Mouse (Mus musculus): ENCODE measurements at regions not wholly inside any gene's neighbourhood (a gene's known extent, or its start where the extent isn't known, plus 50 kb on each side); places are given as distances from the start of the nearest gene placed in this dataset.

- Histone ChIP-seq H3K79me2 (ENCODE audit: control insufficient read depth, insufficient read depth) (no peaks in the 10 kb centered on the region), H3ac (ENCODE audit: control insufficient read depth, insufficient read length, low read depth) (no peak overlapping the region), H3K4me3 (ENCODE audit: insufficient read depth, poor library complexity, severe bottlenecking) (no peak overlapping the region), H3K79me3 (ENCODE audit: low read depth) (no peaks in the 10 kb centered on the region), H3K27me3 (ENCODE audit: control insufficient read depth, insufficient read depth, insufficient read length) (no peaks in the 10 kb centered on the region), H3K36me3 (ENCODE audit: control insufficient read depth, insufficient read depth) (no peaks in the 10 kb centered on the region)
- no peak for TF ChIP-seq CEBPB (IDR thresholded peaks at IDR 0.05; ENCODE audit: low read depth)
- TF ChIP-seq USF1 (IDR thresholded peaks at IDR 0.05; ENCODE audit: low read depth) = no peak
- TF ChIP-seq MAX (IDR thresholded peaks at IDR 0.05) = no peak
- no peak for TF ChIP-seq MYOD1 (IDR thresholded peaks at IDR 0.05; ENCODE audit: control insufficient read depth, insufficient read length, low read depth)
- TF ChIP-seq CTCF (IDR thresholded peaks at IDR 0.05; ENCODE audit: control insufficient read depth, insufficient read depth, insufficient read length) = no peak
- no peak for TF ChIP-seq MYOG (IDR thresholded peaks at IDR 0.05; ENCODE audit: control insufficient read depth, extremely low read depth, insufficient read length)
Measured at GRCm38 (mm10) chr11:37650095-37650494, 414.3 kb upstream of the Tenm2 start.

DNA sequence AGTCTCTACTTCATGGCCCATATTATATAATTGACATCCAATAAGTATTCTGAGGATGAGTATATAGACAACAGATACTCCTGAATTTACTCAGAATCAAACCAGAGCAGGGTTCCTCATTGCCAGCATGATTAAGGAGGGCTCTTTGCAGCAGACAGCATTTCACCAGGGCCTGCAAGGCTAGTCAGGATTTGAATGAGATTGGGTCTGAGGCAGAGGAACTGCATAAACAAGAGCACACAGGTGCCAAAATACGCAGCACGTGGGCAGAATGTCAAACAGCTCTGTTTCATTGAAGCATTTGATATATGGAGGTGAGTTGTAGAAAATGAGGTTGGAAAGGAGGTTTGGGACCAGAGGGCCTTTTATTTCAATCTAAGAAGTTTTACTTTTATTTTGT lies 387.5 kb upstream of the Tenm2 start:
- H3K4me3 ChIP-seq (ENCODE audit: insufficient read depth, poor library complexity, severe bottlenecking) = no peak overlapping the region
- H3K79me2 ChIP-seq (ENCODE audit: control insufficient read depth, insufficient read depth) = no peaks in the 10 kb centered on the region
- H3ac ChIP-seq (ENCODE audit: control insufficient read depth, insufficient read length, low read depth) = no peak overlapping the region
- TF ChIP-seq FOSL1 (IDR thresholded peaks at IDR 0.05; ENCODE audit: insufficient read depth, low read length, poor library complexity, severe bottlenecking) (no peak), MYOD1 (IDR thresholded peaks at IDR 0.05; ENCODE audit: control insufficient read depth, insufficient read length, low read depth) (no peak), CTCF (IDR thresholded peaks at IDR 0.05; ENCODE audit: control insufficient read depth, insufficient read depth, insufficient read length) (no peak), MAX (IDR thresholded peaks at IDR 0.05) (no peak), CEBPB (IDR thresholded peaks at IDR 0.05; ENCODE audit: low read depth) (no peak), MYOG (IDR thresholded peaks at IDR 0.05; ENCODE audit: control insufficient read depth, extremely low read depth, insufficient read length) (no peak), USF1 (IDR thresholded peaks at IDR 0.05; ENCODE audit: low read depth) (no peak)
- no peaks in the 10 kb centered on the region for H3K79me3 ChIP-seq (ENCODE audit: low read depth)
- H3K27me3 ChIP-seq (ENCODE audit: control insufficient read depth, insufficient read depth, insufficient read length) = no peaks in the 10 kb centered on the region
- no peaks in the 10 kb centered on the region for H3K36me3 ChIP-seq (ENCODE audit: control insufficient read depth, insufficient read depth)

DNA sequence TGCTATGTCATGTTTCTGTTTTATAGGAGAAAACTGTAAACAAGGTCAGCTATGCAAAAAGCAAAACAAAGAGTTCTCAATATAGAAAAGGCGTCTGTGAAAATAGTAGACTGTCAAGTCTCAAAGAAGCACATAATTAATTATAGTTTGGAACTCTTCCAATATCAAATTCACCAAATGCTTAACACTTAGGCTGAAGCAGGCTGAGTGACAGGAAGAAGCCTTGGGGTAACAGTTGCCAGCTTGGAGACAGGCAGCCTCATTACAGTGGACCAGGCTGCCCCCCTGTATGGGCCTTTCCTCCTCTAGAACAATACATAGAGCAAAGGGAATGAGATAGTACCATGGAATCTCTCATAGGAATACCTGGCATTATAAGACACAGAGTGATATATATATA lies 364.8 kb upstream of the Tenm2 start:
- no peaks in the 10 kb centered on the region for H3K79me2 ChIP-seq (ENCODE audit: control insufficient read depth, insufficient read depth)
- H3K36me3 ChIP-seq (ENCODE audit: control insufficient read depth, insufficient read depth) = no peaks in the 10 kb centered on the region
- no peaks in the 10 kb centered on the region for H3K27me3 ChIP-seq (ENCODE audit: control insufficient read depth, insufficient read depth, insufficient read length)
- no peaks in the 10 kb centered on the region for H3K79me3 ChIP-seq (ENCODE audit: low read depth)
- H3ac ChIP-seq (ENCODE audit: control insufficient read depth, insufficient read length, low read depth) = no peak overlapping the region
- TF ChIP-seq MYOG (IDR thresholded peaks at IDR 0.05; ENCODE audit: control insufficient read depth, extremely low read depth, insufficient read length) (no peak), MAX (IDR thresholded peaks at IDR 0.05) (no peak), FOSL1 (IDR thresholded peaks at IDR 0.05; ENCODE audit: insufficient read depth, low read length, poor library complexity, severe bottlenecking) (no peak), CEBPB (IDR thresholded peaks at IDR 0.05; ENCODE audit: low read depth) (no peak), MYOD1 (IDR thresholded peaks at IDR 0.05; ENCODE audit: control insufficient read depth, insufficient read length, low read depth) (no peak), CTCF (IDR thresholded peaks at IDR 0.05; ENCODE audit: control insufficient read depth, insufficient read depth, insufficient read length) (no peak), USF1 (IDR thresholded peaks at IDR 0.05; ENCODE audit: low read depth) (no peak)
- H3K4me3 ChIP-seq (ENCODE audit: insufficient read depth, poor library complexity, severe bottlenecking) = no peak overlapping the region

DNA sequence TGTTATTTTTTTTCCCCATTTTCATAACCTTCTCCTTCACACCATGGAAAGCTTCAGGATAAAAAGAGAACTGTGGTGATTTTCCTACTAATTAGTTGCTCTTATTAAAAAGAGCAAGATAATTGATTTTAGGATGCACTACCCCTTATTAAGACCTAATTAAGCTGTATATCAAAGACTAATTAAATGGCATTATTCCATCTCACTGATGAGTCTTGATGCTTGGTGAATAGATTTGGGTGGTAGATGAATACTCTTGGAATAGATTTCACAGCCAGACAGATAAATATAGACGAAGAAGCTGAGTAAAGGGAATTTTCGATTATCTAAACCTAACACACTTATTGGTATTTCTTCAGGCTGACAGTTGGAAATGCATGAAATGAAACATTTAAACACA lies 346.5 kb upstream of the Tenm2 start:
- Histone ChIP-seq H3K79me2 (ENCODE audit: control insufficient read depth, insufficient read depth) (no peaks in the 10 kb centered on the region), H3ac (ENCODE audit: control insufficient read depth, insufficient read length, low read depth) (no peak overlapping the region), H3K36me3 (ENCODE audit: control insufficient read depth, insufficient read depth) (no peaks in the 10 kb centered on the region), H3K4me3 (ENCODE audit: insufficient read depth, poor library complexity, severe bottlenecking) (no peak overlapping the region), H3K27me3 (ENCODE audit: control insufficient read depth, insufficient read depth, insufficient read length) (no peaks in the 10 kb centered on the region), H3K79me3 (ENCODE audit: low read depth) (no peaks in the 10 kb centered on the region)
- TF ChIP-seq MYOD1 (IDR thresholded peaks at IDR 0.05; ENCODE audit: control insufficient read depth, insufficient read length, low read depth) (no peak), FOSL1 (IDR thresholded peaks at IDR 0.05; ENCODE audit: insufficient read depth, low read length, poor library complexity, severe bottlenecking) (no peak), MYOG (IDR thresholded peaks at IDR 0.05; ENCODE audit: control insufficient read depth, extremely low read depth, insufficient read length) (no peak), MAX (IDR thresholded peaks at IDR 0.05) (no peak), USF1 (IDR thresholded peaks at IDR 0.05; ENCODE audit: low read depth) (no peak), CEBPB (IDR thresholded peaks at IDR 0.05; ENCODE audit: low read depth) (no peak), CTCF (IDR thresholded peaks at IDR 0.05; ENCODE audit: control insufficient read depth, insufficient read depth, insufficient read length) (no peak)

DNA sequence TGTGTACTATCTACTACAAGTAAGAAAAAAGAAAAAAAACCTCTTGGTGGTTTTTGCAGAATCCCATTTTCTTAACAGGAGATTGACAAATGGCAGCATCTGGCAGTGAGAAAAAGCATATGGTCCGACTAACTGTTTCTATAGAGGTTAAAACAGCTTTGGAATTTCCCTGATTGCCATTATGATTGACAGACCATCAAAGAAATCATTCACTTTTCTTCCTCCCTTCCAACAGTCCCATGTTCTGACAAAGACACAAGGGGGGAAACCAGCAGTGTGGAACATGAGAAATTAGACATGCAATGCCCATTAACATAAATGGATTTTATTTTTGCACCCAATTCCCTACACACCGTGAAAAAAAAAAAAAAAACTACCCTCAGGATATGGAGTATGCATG lies 297.9 kb upstream of the Tenm2 start:
- no peak overlapping the region for H3ac ChIP-seq (ENCODE audit: control insufficient read depth, insufficient read length, low read depth)
- H3K79me3 ChIP-seq (ENCODE audit: low read depth) = no peaks in the 10 kb centered on the region
- TF ChIP-seq CEBPB (IDR thresholded peaks at IDR 0.05; ENCODE audit: low read depth) = no peak
- no peak for TF ChIP-seq MYOG (IDR thresholded peaks at IDR 0.05; ENCODE audit: control insufficient read depth, extremely low read depth, insufficient read length)
- TF ChIP-seq FOSL1 (IDR thresholded peaks at IDR 0.05; ENCODE audit: insufficient read depth, low read length, poor library complexity, severe bottlenecking) = no peak
- no peak for TF ChIP-seq MAX (IDR thresholded peaks at IDR 0.05)
- TF ChIP-seq CTCF (IDR thresholded peaks at IDR 0.05; ENCODE audit: control insufficient read depth, insufficient read depth, insufficient read length) = no peak
- TF ChIP-seq MYOD1 (IDR thresholded peaks at IDR 0.05; ENCODE audit: control insufficient read depth, insufficient read length, low read depth) = no peak

DNA sequence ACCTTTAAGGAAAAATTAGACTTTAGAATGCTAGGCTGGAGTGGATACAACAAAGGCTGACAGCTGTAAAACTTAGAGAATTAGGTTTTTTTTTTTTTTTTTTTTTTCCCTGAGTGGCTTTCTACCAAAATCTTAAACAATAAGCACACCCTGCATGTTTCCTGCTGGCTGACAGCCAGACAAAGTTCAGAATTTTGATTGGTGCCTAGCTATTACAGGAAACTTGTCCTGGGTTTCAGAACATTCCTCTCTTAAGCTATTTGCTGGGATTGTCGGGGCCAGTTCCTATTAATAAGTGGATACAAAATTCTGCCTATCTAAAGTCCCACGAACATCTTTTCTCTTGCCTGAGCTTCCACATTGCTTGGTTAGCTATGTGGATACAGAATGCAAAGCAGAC lies 296.7 kb upstream of the Tenm2 start:
- TF ChIP-seq USF1 (IDR thresholded peaks at IDR 0.05; ENCODE audit: low read depth) (no peak), FOSL1 (IDR thresholded peaks at IDR 0.05; ENCODE audit: insufficient read depth, low read length, poor library complexity, severe bottlenecking) (no peak), CTCF (IDR thresholded peaks at IDR 0.05; ENCODE audit: control insufficient read depth, insufficient read depth, insufficient read length) (no peak), MYOD1 (IDR thresholded peaks at IDR 0.05; ENCODE audit: control insufficient read depth, insufficient read length, low read depth) (no peak), CEBPB (IDR thresholded peaks at IDR 0.05; ENCODE audit: low read depth) (no peak), MAX (IDR thresholded peaks at IDR 0.05) (no peak), MYOG (IDR thresholded peaks at IDR 0.05; ENCODE audit: control insufficient read depth, extremely low read depth, insufficient read length) (no peak)
- Histone ChIP-seq H3ac (ENCODE audit: control insufficient read depth, insufficient read length, low read depth) (no peak overlapping the region), H3K36me3 (ENCODE audit: control insufficient read depth, insufficient read depth) (no peaks in the 10 kb centered on the region), H3K79me3 (ENCODE audit: low read depth) (no peaks in the 10 kb centered on the region), H3K79me2 (ENCODE audit: control insufficient read depth, insufficient read depth) (no peaks in the 10 kb centered on the region), H3K4me3 (ENCODE audit: insufficient read depth, poor library complexity, severe bottlenecking) (no peak overlapping the region), H3K27me3 (ENCODE audit: control insufficient read depth, insufficient read depth, insufficient read length) (no peaks in the 10 kb centered on the region)

More for the DNA sequence above, 297.9 kb upstream of the Tenm2 start:
- Histone ChIP-seq H3K4me3 (ENCODE audit: insufficient read depth, poor library complexity, severe bottlenecking) (no peak overlapping the region), H3K27me3 (ENCODE audit: control insufficient read depth, insufficient read depth, insufficient read length) (no peaks in the 10 kb centered on the region), H3K36me3 (ENCODE audit: control insufficient read depth, insufficient read depth) (no peaks in the 10 kb centered on the region), H3K79me2 (ENCODE audit: control insufficient read depth, insufficient read depth) (no peaks in the 10 kb centered on the region)

Data from C2C12 (cell line).